Mouse (Mus musculus) kidney, postnatal 0 days (tissue): ENCODE measurements around the gene Eri3. TPM values are rescaled to one million over a fixed set of nuclear protein-coding genes. Genes with fewer than 3 reads are reported as not detected.

Experiments
- ATAC-seq: fragments of 200-750 bp; cut with Nextera tagmentation; replicated peaks from 2 replicates; pipeline ENCODE4 v1.8.0; 2017; ENCODE audit warnings: low read depth, moderate number of reproducible peaks, moderate TSS enrichment, moderate library complexity; ENCODE audit not compliant: low FRiP score
- DNase-seq: peaks from one replicate; pipeline ENCODE4 v3.0.0-alpha.2; 2016; ENCODE audit warnings: low spot score
- H3K27ac ChIP-seq: fragments of 300-500 bp; sonication (generic); 2 replicates; pipeline ENCODE4 v1.5.1; 2014; ENCODE audit warnings: mild to moderate bottlenecking
- H3K27me3 ChIP-seq: fragments of 300-500 bp; sonication (generic); 2 replicates; pipeline ENCODE4 v1.6.1; 2014; ENCODE audit warnings: low read length, mixed read lengths; ENCODE audit not compliant: insufficient read depth
- H3K36me3 ChIP-seq: fragments of 300-500 bp; sonication (generic); 2 replicates; pipeline ENCODE4 v1.6.1; 2014; ENCODE audit warnings: low read length, mixed read lengths; ENCODE audit not compliant: insufficient read depth
- H3K4me1 ChIP-seq: fragments of 300-500 bp; sonication (generic); replicated peaks from 2 replicates; pipeline ENCODE4 v1.6.1; 2014; ENCODE audit warnings: antibody characterized with exemption, low read length, mixed read lengths; ENCODE audit not compliant: insufficient read depth
- H3K4me2 ChIP-seq: fragments of 300-500 bp; sonication (generic); 2 replicates; pipeline ENCODE4 v1.6.1; 2014; ENCODE audit warnings: mild to moderate bottlenecking, low read length, moderate library complexity, mixed read lengths
- H3K4me3 ChIP-seq: fragments of 300-500 bp; sonication (generic); replicated peaks from 2 replicates; pipeline ENCODE4 v1.5.1; 2014; ENCODE audit warnings: low read depth, low read length
- H3K9ac ChIP-seq: fragments of 300-500 bp; sonication (generic); 2 replicates; pipeline ENCODE4 v1.6.1; 2014; ENCODE audit warnings: low read depth, low read length
- H3K9me3 ChIP-seq: fragments of 300-500 bp; sonication (generic); replicated peaks from 2 replicates; pipeline ENCODE4 v1.6.1; 2016; ENCODE audit warnings: low read length, inconsistent platforms, mixed read lengths
- CTCF ChIP-seq: IDR thresholded peaks from 2 replicates; pipeline ENCODE4 v1.5.1; 2016; ENCODE audit warnings: antibody characterized with exemption, low read depth, mild to moderate bottlenecking, moderate library complexity
- WGBS: fragments of 180-500 bp; shearing (Covaris S2); extraction: QIAGEN DNeasy Blood & Tissue Kit; methylation state at CpG from one replicate; pipeline ENCODE4 v1.1.7; 2014; 5-methylcytosine and 5-hydroxymethylcytosine counted together
- polyA plus RNA-seq: library from polyadenylated mRNA; unstranded; fragments of >200 nt; fragmentation: Nextera tagmentation; extraction: Ambion mirVana; gene quantifications from 2 replicates; pipeline ENCODE4 v1.2.1, GENCODE M21; 2015

Eri3 gene
- polyA plus RNA-seq, 1 experiment from 2014 or later, result 114 TPM

DNA sequence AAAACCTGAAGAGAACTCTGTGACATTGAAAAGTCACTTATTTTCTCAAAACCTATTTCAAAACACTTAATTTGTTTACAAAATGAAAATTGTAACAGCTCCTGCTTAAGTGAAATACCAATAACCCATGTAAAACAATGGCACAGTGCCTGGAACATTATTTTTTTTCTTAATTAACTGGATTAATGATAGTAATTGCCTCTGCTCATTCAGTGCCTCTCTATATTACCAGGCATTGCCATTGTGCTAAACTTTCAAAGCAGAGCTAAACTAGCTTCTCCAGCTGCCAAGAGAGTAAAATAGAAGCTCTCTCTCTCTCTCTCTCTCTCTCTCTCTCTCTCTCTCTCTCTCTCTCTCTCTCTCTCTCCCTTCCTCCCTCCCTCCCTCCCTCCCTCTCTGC is 132.3 kb downstream of the Eri3 start:
- H3K4me3 ChIP-seq, result peak overlapping the region; percentile 95; the same call in 1 of the 2 replicates
- 0 out of 2 replicates have a peak overlapping the region, but pooled peaks have one; percentile 1 for H3K27ac ChIP-seq
- peaks cover 26% of the 10 kb centered on the region for H3K36me3 ChIP-seq
- H3K4me1 ChIP-seq, result peaks cover 5% of the 10 kb centered on the region; the same call in 1 of the 2 replicates
- TF ChIP-seq CTCF, result no peak
- DNase-seq (no peak), ATAC-seq (no peak)
- H3K4me2 ChIP-seq, result peak overlapping the region; percentile 92
- H3K9me3 ChIP-seq, result no peaks in the 10 kb centered on the region
- H3K27me3 ChIP-seq, result no peaks in the 10 kb centered on the region
- H3K9ac ChIP-seq, result 0 out of 2 replicates have a peak overlapping the region, but pooled peaks have one; percentile 18

DNA sequence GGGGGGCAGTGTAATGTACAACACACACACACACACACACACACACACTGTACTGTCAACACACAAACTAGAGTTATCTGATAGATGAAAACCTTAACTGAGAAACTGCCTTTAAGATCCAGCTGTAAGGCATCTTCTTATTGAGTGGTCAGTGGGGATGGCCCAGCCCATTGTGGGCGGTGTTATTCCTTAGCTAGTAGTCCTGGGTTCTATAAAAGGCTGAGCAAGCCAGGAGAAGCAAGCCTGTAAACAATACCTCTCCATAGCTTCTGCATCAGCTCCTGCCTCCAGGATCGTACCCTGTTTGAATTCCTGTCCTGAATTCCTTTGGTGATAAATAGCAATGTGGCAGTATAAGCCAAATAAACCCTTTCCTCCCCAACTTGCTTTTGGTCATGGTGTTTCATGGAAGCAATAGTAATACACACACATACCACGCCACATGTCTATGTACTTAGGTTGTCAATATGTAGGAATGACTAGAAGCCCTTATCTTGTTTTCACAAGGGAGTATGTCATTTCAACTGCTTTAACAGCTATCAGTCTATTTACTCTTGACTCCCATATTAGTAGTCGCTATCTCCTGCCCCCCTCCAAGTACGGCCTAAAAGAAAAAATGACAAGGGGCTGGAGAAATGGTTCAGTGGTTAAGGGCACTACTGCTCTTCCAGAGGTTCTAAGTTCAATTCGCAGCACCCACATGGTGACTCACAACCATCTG is 133.0 kb downstream of the Eri3 start:
- no peaks in the 10 kb centered on the region for H3K27me3 ChIP-seq
- no peaks in the 10 kb centered on the region for H3K9me3 ChIP-seq
- H3K9ac ChIP-seq, result no peak overlapping the region
- no peak for TF ChIP-seq CTCF
- H3K36me3 ChIP-seq, result peaks cover 21% of the 10 kb centered on the region
- no peak overlapping the region for H3K4me2 ChIP-seq
- no peak overlapping the region for H3K4me3 ChIP-seq
- ATAC-seq, result no peak
- peaks cover 5% of the 10 kb centered on the region; the same call in 1 of the 2 replicates for H3K4me1 ChIP-seq
- peak; percentile 19 for DNase-seq
- H3K27ac ChIP-seq, result no peak overlapping the region
- WGBS, result 75% methylated on average over 6 of the region's 6 CpGs

DNA sequence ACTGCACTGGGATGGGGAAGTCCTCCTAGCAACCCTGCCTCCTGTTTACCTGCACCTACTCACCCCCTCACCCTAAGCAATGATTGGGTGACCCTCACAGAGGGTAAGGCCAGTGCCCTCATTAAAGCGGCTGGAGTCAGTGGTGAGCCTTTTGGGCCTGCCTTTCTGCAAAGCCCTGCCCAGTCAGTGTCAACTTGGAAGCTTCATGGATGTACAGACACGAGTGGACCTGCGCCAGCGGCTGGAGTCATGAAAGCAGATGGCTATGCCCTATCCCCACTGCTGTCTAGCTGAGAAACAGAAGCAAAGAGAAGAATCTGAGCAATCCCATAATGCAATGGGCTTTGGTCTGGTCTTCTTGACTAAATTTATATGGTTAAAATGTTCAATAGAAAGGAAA is 136.2 kb downstream of the Eri3 start:
- Histone ChIP-seq H3K9me3 (no peaks in the 10 kb centered on the region), H3K4me1 (peaks cover 3% of the 10 kb centered on the region; the same call in 1 of the 2 replicates), H3K9ac (no peak overlapping the region), H3K36me3 (no peaks in the 10 kb centered on the region), H3K27me3 (no peaks in the 10 kb centered on the region), H3K4me2 (no peak overlapping the region), H3K4me3 (no peak overlapping the region), H3K27ac (no peak overlapping the region)
- DNase-seq (no peak), ATAC-seq (no peak)
- 80% methylated on average over 4 of the region's 4 CpGs for WGBS
- TF ChIP-seq CTCF, result no peak

DNA sequence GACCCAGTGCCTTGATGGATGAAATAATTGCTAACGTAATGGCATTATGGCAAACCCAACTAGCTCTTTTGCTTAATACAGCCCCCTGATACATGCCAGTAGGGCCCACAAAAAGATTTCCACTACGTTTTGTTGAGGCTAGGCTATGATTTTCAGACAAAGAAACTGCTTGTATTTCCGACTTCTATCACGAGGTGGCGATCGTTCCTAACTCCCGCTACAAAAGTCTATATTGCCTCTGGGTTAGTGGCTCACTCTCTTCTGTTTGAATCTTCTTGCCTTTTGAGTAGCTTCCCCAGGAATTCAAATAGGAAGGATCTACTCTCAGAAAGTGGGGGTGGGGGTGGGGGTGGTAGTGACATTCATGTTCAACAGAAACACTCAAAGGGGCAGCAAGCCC is 155.2 kb downstream of the Eri3 start:
- no peaks in the 10 kb centered on the region for H3K27me3 ChIP-seq
- no peaks in the 10 kb centered on the region for H3K36me3 ChIP-seq
- no peak for ATAC-seq
- peak; percentile 79 for DNase-seq
- no peak overlapping the region for H3K4me2 ChIP-seq
- no peak overlapping the region for H3K4me3 ChIP-seq
- H3K4me1 ChIP-seq, result no peaks in the 10 kb centered on the region
- TF ChIP-seq CTCF, result peak; percentile 84
- H3K9ac ChIP-seq, result no peak overlapping the region
- WGBS, result 3% methylated on average over 7 of the region's 7 CpGs
- H3K9me3 ChIP-seq, result no peaks in the 10 kb centered on the region
- H3K27ac ChIP-seq, result no peak overlapping the region

DNA sequence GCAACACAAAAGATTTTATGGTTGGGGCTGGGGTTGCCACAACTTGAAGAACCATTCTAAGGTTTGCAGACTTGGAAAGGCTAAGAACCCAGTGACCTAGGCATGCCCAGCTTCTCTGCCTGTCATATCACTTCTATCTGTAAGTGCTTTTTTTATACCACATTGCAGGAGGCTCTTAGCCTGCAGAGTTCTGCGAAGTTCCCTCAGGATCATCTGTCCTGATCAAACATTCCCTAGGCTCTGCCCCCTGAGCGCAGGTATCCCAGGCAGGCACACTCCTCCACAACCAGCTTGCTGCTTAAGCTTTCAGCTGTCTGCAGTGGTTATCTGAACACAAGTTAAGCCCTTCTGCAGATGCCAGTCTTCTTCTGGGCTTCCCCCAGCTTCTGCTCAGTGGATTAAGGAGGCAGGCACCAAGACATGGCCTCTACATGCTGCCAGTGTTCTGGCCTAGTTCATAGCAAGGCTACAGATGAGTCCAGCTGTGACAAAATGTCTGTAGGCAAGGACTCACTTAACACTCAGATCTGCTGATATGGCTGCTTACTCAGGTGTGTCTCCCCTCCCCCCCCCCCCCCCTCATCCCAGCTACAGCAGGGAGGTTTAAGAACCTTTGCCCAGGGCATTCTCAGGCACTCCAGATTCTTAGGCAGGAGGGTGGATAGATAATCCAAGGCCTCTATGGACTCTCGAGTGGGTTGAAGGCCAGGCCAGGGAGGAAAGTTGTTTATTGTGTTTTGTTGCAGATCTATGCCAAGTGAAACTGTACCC is 158.8 kb downstream of the Eri3 start:
- DNase-seq, result no peak
- H3K9me3 ChIP-seq, result no peaks in the 10 kb centered on the region
- H3K4me3 ChIP-seq, result no peak overlapping the region
- no peaks in the 10 kb centered on the region for H3K36me3 ChIP-seq
- no peak overlapping the region for H3K27ac ChIP-seq
- no peak overlapping the region for H3K9ac ChIP-seq
- H3K4me1 ChIP-seq, result no peaks in the 10 kb centered on the region
- ATAC-seq, result 0 out of 2 replicates have a peak, but pooled peaks have one; percentile 36
- TF ChIP-seq CTCF, result no peak
- no peak overlapping the region for H3K4me2 ChIP-seq
- H3K27me3 ChIP-seq, result no peaks in the 10 kb centered on the region
- WGBS, result 57% methylated on average over 3 of the region's 3 CpGs

DNA sequence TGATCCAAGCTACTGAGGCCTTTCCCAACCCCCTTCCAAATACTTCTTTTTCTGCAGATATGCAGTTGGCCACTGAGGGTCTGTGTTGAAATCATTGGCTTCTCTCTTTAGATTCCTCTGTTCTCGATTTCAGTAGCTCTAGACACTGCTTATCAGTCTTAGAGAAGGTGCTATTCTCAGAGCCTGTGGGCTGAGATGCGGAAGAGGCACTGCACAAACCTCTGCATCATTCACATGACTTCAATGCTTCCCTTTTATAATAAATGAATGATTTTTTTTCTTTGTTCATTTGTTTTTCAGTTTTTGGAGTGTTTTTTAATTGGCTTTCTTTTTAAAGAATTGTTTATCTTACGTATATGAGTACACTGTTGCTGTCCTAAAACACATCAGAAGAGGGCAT is 162.1 kb downstream of the Eri3 start:
- Histone ChIP-seq H3K27ac (no peak overlapping the region), H3K9ac (no peak overlapping the region), H3K4me3 (no peak overlapping the region), H3K27me3 (no peaks in the 10 kb centered on the region), H3K9me3 (no peaks in the 10 kb centered on the region), H3K4me1 (no peaks in the 10 kb centered on the region), H3K4me2 (no peak overlapping the region), H3K36me3 (no peaks in the 10 kb centered on the region)
- 84% methylated on average over 3 of the region's 3 CpGs for WGBS
- TF ChIP-seq CTCF, result no peak
- ATAC-seq, result no peak
- no peak for DNase-seq
